Mouse (Mus musculus) CH12.LX (cell line): ENCODE measurements around the gene Arg1.

Experiments used
- E2F4 ChIP-seq: IDR thresholded peaks from 2 replicates; pipeline ENCODE4 v1.6.1; 2011; ENCODE audit warnings: low read depth, low read length, improper control_type of control experiment; ENCODE audit not compliant: insufficient replicate concordance
- EP300 ChIP-seq: IDR thresholded peaks from 2 replicates; pipeline ENCODE4 v1.6.1; 2011; ENCODE audit warnings: low read length, improper control_type of control experiment
- POLR2A ChIP-seq: IDR thresholded peaks from 2 replicates; pipeline ENCODE4 v1.6.1; 2011; ENCODE audit warnings: low read depth, mild to moderate bottlenecking, improper control_type of control experiment, low read length

- TF ChIP-seq EP300 (no peak), POLR2A (no peak), E2F4 (no peak)
These were observed 53.7 kb downstream of the Arg1 start for GRCm38 (mm10) chr10:24873624-24874023.
